Mouse (Mus musculus) forebrain, embryonic 16.5 days (tissue): ENCODE data around the gene Cybrd1. TPM values are rescaled to one million over a fixed set of nuclear protein-coding genes. Genes with fewer than 3 reads are reported as not detected.

ENCODE experiments used
- ATAC-seq: fragments of 200-750 bp; cut with Nextera tagmentation; 2 replicates; pipeline ENCODE4 v1.8.0; 2017; ENCODE audit warnings: mild to moderate bottlenecking, moderate library complexity
- H3K27ac ChIP-seq: fragments of 300-500 bp; sonication (generic); 2 replicates; pipeline ENCODE4 v1.5.1; 2014; ENCODE audit warnings: low read length, control low read depth
- H3K27me3 ChIP-seq: fragments of 300-500 bp; sonication (generic); replicated peaks from 2 replicates; pipeline ENCODE4 v1.6.1; 2014; ENCODE audit warnings: low read length; ENCODE audit not compliant: control insufficient read depth, insufficient read depth
- H3K36me3 ChIP-seq: fragments of 300-500 bp; sonication (generic); 2 replicates; pipeline ENCODE4 v1.6.1; 2014; ENCODE audit not compliant: control insufficient read depth, insufficient read depth
- H3K4me1 ChIP-seq: fragments of 300-500 bp; sonication (generic); replicated peaks from 2 replicates; pipeline ENCODE4 v1.6.1; 2014; ENCODE audit warnings: low read length; ENCODE audit not compliant: control insufficient read depth, insufficient read depth
- H3K4me2 ChIP-seq: fragments of 300-500 bp; sonication (generic); 2 replicates; pipeline ENCODE4 v1.6.1; 2014; ENCODE audit warnings: mild to moderate bottlenecking, low read length, control low read depth
- H3K4me3 ChIP-seq: fragments of 300-500 bp; sonication (generic); replicated peaks from 2 replicates; pipeline ENCODE4 v1.5.1; 2014; ENCODE audit warnings: mild to moderate bottlenecking, low read length, control low read depth
- H3K9ac ChIP-seq: fragments of 300-500 bp; sonication (generic); replicated peaks from 2 replicates; pipeline ENCODE4 v1.6.1; 2014; ENCODE audit warnings: low read depth, low read length, control low read depth
- H3K9me3 ChIP-seq: fragments of 300-500 bp; sonication (generic); 2 replicates; pipeline ENCODE4 v1.6.1; 2016; ENCODE audit warnings: low read length; ENCODE audit not compliant: control insufficient read depth
- WGBS: fragments of 180-500 bp; shearing (Covaris S2); extraction: QIAGEN DNeasy Blood & Tissue Kit; methylation state at CpG from one replicate; pipeline ENCODE4 v1.1.7; 2014; 5-methylcytosine and 5-hydroxymethylcytosine counted together
- polyA plus RNA-seq: library from polyadenylated mRNA; unstranded; fragments of >200 nt; fragmentation: Nextera tagmentation; extraction: Ambion mirVana; gene quantifications from 2 replicates; pipeline ENCODE4 v1.2.1, GENCODE M21; 2015

Gene Cybrd1
- polyA plus RNA-seq, 1 experiment from 2014 or later = 1.5 TPM

- no peaks in the 10 kb centered on the region for H3K9me3 ChIP-seq
- no peaks in the 10 kb centered on the region for H3K27me3 ChIP-seq
- WGBS = 73% methylated on average over 1 of the region's 1 CpGs
- no peak overlapping the region for H3K27ac ChIP-seq
- no peak for ATAC-seq
- no peak overlapping the region for H3K4me3 ChIP-seq
- no peaks in the 10 kb centered on the region for H3K4me1 ChIP-seq
- no peak overlapping the region for H3K4me2 ChIP-seq
- H3K36me3 ChIP-seq = no peaks in the 10 kb centered on the region
- H3K9ac ChIP-seq = no peak overlapping the region
Measured at GRCm38 (mm10) chr2:71177250-71177615, 59.5 kb downstream of the Cybrd1 start.

- Histone ChIP-seq H3K4me3 (no peak overlapping the region), H3K27me3 (no peaks in the 10 kb centered on the region), H3K4me1 (no peaks in the 10 kb centered on the region), H3K36me3 (no peaks in the 10 kb centered on the region), H3K9me3 (no peaks in the 10 kb centered on the region), H3K27ac (no peak overlapping the region), H3K4me2 (no peak overlapping the region), H3K9ac (no peak overlapping the region)
- 97% methylated on average over 1 of the region's 1 CpGs for WGBS
- ATAC-seq = no peak
Measured at GRCm38 (mm10) chr2:71177760-71178159, 60.0 kb downstream of the Cybrd1 start.

- 90% methylated on average over 10 of the region's 10 CpGs for WGBS
- H3K9ac ChIP-seq = no peak overlapping the region
- H3K36me3 ChIP-seq = no peaks in the 10 kb centered on the region
- H3K4me1 ChIP-seq = no peaks in the 10 kb centered on the region
- no peak for ATAC-seq
- no peak overlapping the region for H3K4me3 ChIP-seq
- no peaks in the 10 kb centered on the region for H3K27me3 ChIP-seq
- no peak overlapping the region for H3K27ac ChIP-seq
- no peaks in the 10 kb centered on the region for H3K9me3 ChIP-seq
- H3K4me2 ChIP-seq = no peak overlapping the region
Measured at GRCm38 (mm10) chr2:71179716-71180115, 62.0 kb downstream of the Cybrd1 start.

GRCm38 (mm10) chr2:71180566-71181217, 63.0 kb downstream of the Cybrd1 start:
- WGBS = 64% methylated on average over 8 of the region's 8 CpGs
- H3K4me2 ChIP-seq = no peak overlapping the region
- no peaks in the 10 kb centered on the region for H3K9me3 ChIP-seq
- ATAC-seq = no peak
- no peaks in the 10 kb centered on the region for H3K4me1 ChIP-seq
- H3K36me3 ChIP-seq = no peaks in the 10 kb centered on the region
- no peaks in the 10 kb centered on the region for H3K27me3 ChIP-seq
- H3K27ac ChIP-seq = no peak overlapping the region
- no peak overlapping the region for H3K4me3 ChIP-seq
- no peak overlapping the region for H3K9ac ChIP-seq

- Histone ChIP-seq H3K4me2 (no peak overlapping the region), H3K9ac (no peak overlapping the region), H3K4me1 (peaks cover 19% of the 10 kb centered on the region), H3K36me3 (no peaks in the 10 kb centered on the region), H3K27ac (no peak overlapping the region), H3K4me3 (no peak overlapping the region), H3K9me3 (no peaks in the 10 kb centered on the region), H3K27me3 (no peaks in the 10 kb centered on the region)
- ATAC-seq = no peak
- WGBS = 68% methylated on average over 3 of the region's 3 CpGs
Measured at GRCm38 (mm10) chr2:71187950-71188349, 70.2 kb downstream of the Cybrd1 start.

- Histone ChIP-seq H3K9ac (no peak overlapping the region), H3K36me3 (no peaks in the 10 kb centered on the region), H3K4me1 (peaks cover 19% of the 10 kb centered on the region), H3K9me3 (no peaks in the 10 kb centered on the region), H3K4me3 (no peak overlapping the region), H3K27ac (no peak overlapping the region), H3K4me2 (no peak overlapping the region), H3K27me3 (no peaks in the 10 kb centered on the region)
- ATAC-seq = no peak
- 45% methylated on average over 2 of the region's 2 CpGs for WGBS
Measured at GRCm38 (mm10) chr2:71188861-71189260, 71.1 kb downstream of the Cybrd1 start.

GRCm38 (mm10) chr2:71191391-71192194, 73.9 kb downstream of the Cybrd1 start:
- Histone ChIP-seq H3K27me3 (no peaks in the 10 kb centered on the region), H3K9me3 (no peaks in the 10 kb centered on the region), H3K4me3 (peak overlapping the region; percentile 31), H3K36me3 (no peaks in the 10 kb centered on the region), H3K9ac (peak overlapping the region; percentile 46), H3K27ac (peak overlapping the region; percentile 37), H3K4me2 (peak overlapping the region; percentile 66), H3K4me1 (peaks cover 22% of the 10 kb centered on the region)
- WGBS = 2% methylated on average over 16 of the region's 16 CpGs
- no peak for ATAC-seq

GRCm38 (mm10) chr2:71192195-71192807, 74.6 kb downstream of the Cybrd1 start:
- peak overlapping the region; percentile 31 for H3K4me3 ChIP-seq
- no peaks in the 10 kb centered on the region for H3K27me3 ChIP-seq
- peaks cover 22% of the 10 kb centered on the region for H3K4me1 ChIP-seq
- no peaks in the 10 kb centered on the region for H3K36me3 ChIP-seq
- peak overlapping the region; percentile 37 for H3K27ac ChIP-seq
- peak; percentile 52 for ATAC-seq
- peak overlapping the region; percentile 46 for H3K9ac ChIP-seq
- H3K9me3 ChIP-seq = no peaks in the 10 kb centered on the region
- 14% methylated on average over 17 of the region's 17 CpGs for WGBS
- H3K4me2 ChIP-seq = peak overlapping the region; percentile 66
